Mouse (Mus musculus) adrenal gland, postnatal 10 days (tissue): ENCODE data around the gene Ddx51. TPM values are rescaled to one million over a fixed set of nuclear protein-coding genes. Genes with fewer than 3 reads are reported as not detected.

Experiments used
- DNase-seq: peaks from one replicate; pipeline ENCODE4 v3.0.0; 2021; ENCODE audit warnings: mixed read lengths
- long read RNA-seq, 2 experiments: library from polyadenylated mRNA; stranded (forward); transcript quantifications; one replicate each; pipeline ENCODE4 v2.0.0; 2021
- total RNA-seq, 2 experiments: library from RNA; stranded (reverse); gene quantifications; 2 replicates each; pipeline ENCODE4 v1.2.3; 2021

The Ddx51 gene
- total RNA-seq = 10 to 100 TPM; 16.0 to 17.6 TPM
- long read RNA-seq, experiment 1, full-length matches to known transcripts = 13 of 18 reads
- long read RNA-seq, experiment 1, partial matches to known transcripts = 2 of 18 reads
- long read RNA-seq, experiment 1, other reads (novel, unspliced or antisense) = 3 of 18 reads
- long read RNA-seq, experiment 2, full-length matches to known transcripts = 8 of 10 reads
- long read RNA-seq, experiment 2, partial matches to known transcripts = 1 of 10 reads
- long read RNA-seq, experiment 2, other reads (novel, unspliced or antisense) = 1 of 10 reads

- peak; percentile 98 for DNase-seq
Observed at GRCm38 (mm10) chr5:110652719-110653648, at the start of gene Ddx51, which contains the start of gene Noc4l. Gene Ddx51, plus strand, starts transcription at chr5:110653451. Gene Noc4l, minus strand, starts transcription at chr5:110653417.

GRCm38 (mm10) chr5:110604311-110604710 is 48.9 kb upstream of the Ddx51 start:
- no peak for DNase-seq

GRCm38 (mm10) chr5:110605531-110606221 is 47.6 kb upstream of the Ddx51 start:
- peak; percentile 31 for DNase-seq

GRCm38 (mm10) chr5:110607767-110608166 is 45.5 kb upstream of the Ddx51 start:
- peak; percentile 41 for DNase-seq

GRCm38 (mm10) chr5:110608336-110608735 is 44.9 kb upstream of the Ddx51 start:
- no peak for DNase-seq

- no peak for DNase-seq
Observed at GRCm38 (mm10) chr5:110608941-110609340, 44.3 kb upstream of the Ddx51 start.

GRCm38 (mm10) chr5:110609425-110609824 is 43.8 kb upstream of the Ddx51 start:
- DNase-seq = no peak

- DNase-seq = no peak
Observed at GRCm38 (mm10) chr5:110609868-110610267, 43.4 kb upstream of the Ddx51 start.

- no peak for DNase-seq
Observed at GRCm38 (mm10) chr5:110610484-110610883, 42.8 kb upstream of the Ddx51 start.

- DNase-seq = no peak
Observed at GRCm38 (mm10) chr5:110611435-110612158, 41.7 kb upstream of the Ddx51 start.

- no peak for DNase-seq
Observed at GRCm38 (mm10) chr5:110619226-110619625, 34.0 kb upstream of the Ddx51 start.

GRCm38 (mm10) chr5:110624319-110624718 is 28.9 kb upstream of the Ddx51 start:
- no peak for DNase-seq

- no peak for DNase-seq
Observed at GRCm38 (mm10) chr5:110627351-110627750, 25.9 kb upstream of the Ddx51 start.

GRCm38 (mm10) chr5:110628156-110628555 is 25.1 kb upstream of the Ddx51 start:
- DNase-seq = peak; percentile 19

- DNase-seq = peak; percentile 86
Observed at GRCm38 (mm10) chr5:110629525-110630120, 23.6 kb upstream of the Ddx51 start.

- DNase-seq = no peak
Observed at GRCm38 (mm10) chr5:110635951-110636707, 17.1 kb upstream of the Ddx51 start.

- no peak for DNase-seq
Observed at GRCm38 (mm10) chr5:110638306-110639074, 14.8 kb upstream of the Ddx51 start.

GRCm38 (mm10) chr5:110639459-110639858 is 13.8 kb upstream of the Ddx51 start:
- DNase-seq = peak; percentile 76

GRCm38 (mm10) chr5:110646377-110646776 is 6.9 kb upstream of the Ddx51 start:
- DNase-seq = no peak

- DNase-seq = no peak
Observed at GRCm38 (mm10) chr5:110653686-110654085, 435 bp downstream of the Ddx51 start.
